Mouse (Mus musculus) myocyte (in vitro differentiated cells): ENCODE measurements around the gene Eef1akmt4. TPM values are rescaled to one million over a fixed set of nuclear protein-coding genes. Genes with fewer than 3 reads are reported as not detected.
A peak's percentile ranks its signal among the peaks of the same experiment; 100 is the strongest.

Experiments
- H3K27me3 ChIP-seq: one replicate; pipeline ENCODE4 v1.6.1; 2011; ENCODE audit not compliant: control insufficient read depth, insufficient read depth, insufficient read length
- H3K36me3 ChIP-seq: one replicate; pipeline ENCODE4 v1.6.1; 2011; ENCODE audit not compliant: control insufficient read depth, insufficient read depth
- H3K4me2 ChIP-seq: one replicate; pipeline ENCODE4 v1.6.1; 2011; ENCODE audit warnings: low read depth, control low read depth
- H3K4me3 ChIP-seq: one replicate; pipeline ENCODE4 v1.5.1; 2011; ENCODE audit warnings: mild to moderate bottlenecking, control low read depth, moderate library complexity
- H3K79me2 ChIP-seq: one replicate; pipeline ENCODE4 v1.6.1; 2011; ENCODE audit not compliant: control insufficient read depth, insufficient read depth
- H3ac ChIP-seq: one replicate; pipeline ENCODE4 v1.6.1; 2011; ENCODE audit not compliant: control insufficient read depth, insufficient read length
- CEBPB ChIP-seq: IDR thresholded peaks from 2 replicates; pipeline ENCODE4 v1.6.1; 2011; ENCODE audit warnings: mild to moderate bottlenecking, moderate library complexity; ENCODE audit not compliant: poor library complexity, insufficient read depth, severe bottlenecking
- E2F4 ChIP-seq: IDR thresholded peaks from one replicate; pipeline ENCODE4 v1.6.1; 2011; ENCODE audit warnings: mild to moderate bottlenecking, control low read depth, moderate library complexity; ENCODE audit not compliant: insufficient read depth
- MAX ChIP-seq: IDR thresholded peaks from one replicate; pipeline ENCODE4 v1.6.1; 2011; ENCODE audit warnings: low read depth, mild to moderate bottlenecking, control low read depth
- MYOD1 ChIP-seq, 3 experiments: IDR thresholded peaks; one replicate each; pipeline ENCODE4 v1.6.1; 2011; ENCODE audit warnings: control low read depth in 2 of 3, low read depth in 2 of 3, mild to moderate bottlenecking in 2 of 3, moderate library complexity in 1 of 3; ENCODE audit not compliant: insufficient read length in 2 of 3, control insufficient read depth in 1 of 3
- MYOG ChIP-seq, 3 experiments: IDR thresholded peaks; one replicate each; pipeline ENCODE4 v1.6.1; 2011; ENCODE audit warnings: control low read depth in 2 of 3, low read depth in 2 of 3, mild to moderate bottlenecking in 2 of 3; ENCODE audit not compliant: insufficient read length in 2 of 3, control insufficient read depth in 1 of 3, insufficient read depth in 1 of 3
- POLR2A ChIP-seq: IDR thresholded peaks from one replicate; pipeline ENCODE4 v1.6.1; 2011; ENCODE audit warnings: low read depth, mild to moderate bottlenecking, control low read depth, moderate library complexity; ENCODE audit not compliant: insufficient read length
- POLR2AphosphoS2 ChIP-seq: IDR thresholded peaks from one replicate; pipeline ENCODE4 v1.6.1; 2011; ENCODE audit warnings: low read depth, control low read depth; ENCODE audit not compliant: insufficient read length
- REST ChIP-seq: IDR thresholded peaks from one replicate; pipeline ENCODE4 v1.6.1; 2011; ENCODE audit warnings: mild to moderate bottlenecking, control low read depth, moderate library complexity; ENCODE audit not compliant: insufficient read depth, insufficient read length
- SRF ChIP-seq: IDR thresholded peaks from one replicate; pipeline ENCODE4 v1.6.1; 2011; ENCODE audit warnings: low read depth; ENCODE audit not compliant: control insufficient read depth, insufficient read length
- TCF12 ChIP-seq: IDR thresholded peaks from one replicate; pipeline ENCODE4 v1.6.1; 2011; ENCODE audit warnings: mild to moderate bottlenecking, control low read depth; ENCODE audit not compliant: poor library complexity, insufficient read depth, severe bottlenecking
- TCF3 ChIP-seq: IDR thresholded peaks from one replicate; pipeline ENCODE4 v1.6.1; 2011; ENCODE audit warnings: low read depth, control low read depth; ENCODE audit not compliant: insufficient read length
- USF1 ChIP-seq: IDR thresholded peaks from one replicate; pipeline ENCODE4 v1.6.1; 2011; ENCODE audit warnings: low read depth, mild to moderate bottlenecking, control low read depth, moderate library complexity
- polyA plus RNA-seq: library from polyadenylated mRNA; unstranded; fragments of >200 nt; fragmentation: generic; extraction: Trizol; gene quantifications from one replicate; pipeline ENCODE4 v1.2.1, GENCODE M21; 2012; ENCODE audit warnings: missing spikeins

Eef1akmt4 gene
- polyA plus RNA-seq, 1 experiment: 19.1 TPM

DNA sequence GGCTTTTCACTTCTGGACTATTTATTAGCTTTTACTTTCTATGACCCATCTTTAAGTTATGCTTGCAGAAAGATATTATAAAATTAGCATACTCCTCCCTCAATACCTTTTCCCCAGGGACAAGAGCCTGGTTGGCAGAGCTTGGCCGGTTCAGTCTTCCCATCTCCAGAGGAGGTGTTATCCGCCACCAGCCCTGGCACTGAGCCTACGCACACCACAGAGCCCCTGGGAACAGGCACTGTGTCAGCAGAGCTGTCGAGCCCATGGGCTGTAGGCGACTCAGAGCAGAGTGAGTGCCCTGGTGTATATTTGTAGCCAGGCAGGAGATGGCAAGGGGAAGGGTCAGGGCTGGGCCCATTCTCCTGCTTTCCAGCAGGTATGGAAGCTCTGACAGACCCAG is 10.9 kb upstream of the Eef1akmt4 start:
- Histone ChIP-seq H3K4me2 (no peak overlapping the region), H3ac (no peak overlapping the region), H3K79me2 (no peaks in the 10 kb centered on the region), H3K27me3 (peaks cover 20% of the 10 kb centered on the region), H3K36me3 (no peaks in the 10 kb centered on the region), H3K4me3 (no peak overlapping the region)
- TF ChIP-seq TCF3 (no peak), MYOG (IDR thresholded peaks at IDR 0.05; ENCODE audit: control insufficient read depth in 1 of 3, insufficient read depth in 1 of 3, insufficient read length in 2 of 3, low read depth in 2 of 3) (no peak), CEBPB (no peak), SRF (no peak), E2F4 (no peak), POLR2AphosphoS2 (no peak), REST (no peak), MAX (no peak), POLR2A (no peak), MYOD1 (IDR thresholded peaks at IDR 0.05; ENCODE audit: control insufficient read depth in 1 of 3, insufficient read length in 2 of 3, low read depth in 2 of 3) (no peak), TCF12 (no peak), USF1 (no peak)

DNA sequence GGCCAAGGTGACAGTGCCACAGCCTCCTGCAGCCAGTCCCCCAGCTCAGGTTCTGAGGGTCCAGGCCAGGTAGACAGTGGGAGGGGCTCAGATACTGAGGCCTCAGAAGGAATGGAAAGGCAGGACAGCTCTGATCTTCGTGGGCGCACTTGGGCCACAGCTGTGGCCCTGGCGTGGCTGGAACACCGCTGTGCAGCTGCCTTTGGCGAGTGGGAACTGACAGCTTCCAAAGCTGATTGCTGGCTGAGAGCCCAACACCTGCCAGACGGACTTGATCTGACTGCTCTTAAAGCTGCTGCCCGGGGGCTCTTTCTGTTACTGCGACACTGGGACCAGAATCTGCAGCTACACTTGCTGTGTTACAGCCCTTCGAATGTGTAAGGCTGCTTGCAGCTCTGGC is 6.7 kb upstream of the Eef1akmt4 start:
- no peaks in the 10 kb centered on the region for H3K27me3 ChIP-seq
- no peak overlapping the region for H3ac ChIP-seq
- peaks cover 8% of the 10 kb centered on the region for H3K79me2 ChIP-seq
- H3K36me3 ChIP-seq: no peaks in the 10 kb centered on the region
- no peak for TF ChIP-seq E2F4
- no peak for TF ChIP-seq MAX
- no peak for TF ChIP-seq CEBPB
- TF ChIP-seq POLR2A: peak; percentile 7
- TF ChIP-seq USF1: no peak
- TF ChIP-seq MYOD1 (IDR thresholded peaks at IDR 0.05; ENCODE audit: control insufficient read depth in 1 of 3, insufficient read length in 2 of 3, low read depth in 2 of 3): peak in 2 of 3 experiments; percentile 65 to 80
- peak; percentile 28 to 74 (median 67) for TF ChIP-seq MYOG (IDR thresholded peaks at IDR 0.05; ENCODE audit: control insufficient read depth in 1 of 3, insufficient read depth in 1 of 3, insufficient read length in 2 of 3, low read depth in 2 of 3)
- no peak overlapping the region for H3K4me2 ChIP-seq
- H3K4me3 ChIP-seq: no peak overlapping the region

DNA sequence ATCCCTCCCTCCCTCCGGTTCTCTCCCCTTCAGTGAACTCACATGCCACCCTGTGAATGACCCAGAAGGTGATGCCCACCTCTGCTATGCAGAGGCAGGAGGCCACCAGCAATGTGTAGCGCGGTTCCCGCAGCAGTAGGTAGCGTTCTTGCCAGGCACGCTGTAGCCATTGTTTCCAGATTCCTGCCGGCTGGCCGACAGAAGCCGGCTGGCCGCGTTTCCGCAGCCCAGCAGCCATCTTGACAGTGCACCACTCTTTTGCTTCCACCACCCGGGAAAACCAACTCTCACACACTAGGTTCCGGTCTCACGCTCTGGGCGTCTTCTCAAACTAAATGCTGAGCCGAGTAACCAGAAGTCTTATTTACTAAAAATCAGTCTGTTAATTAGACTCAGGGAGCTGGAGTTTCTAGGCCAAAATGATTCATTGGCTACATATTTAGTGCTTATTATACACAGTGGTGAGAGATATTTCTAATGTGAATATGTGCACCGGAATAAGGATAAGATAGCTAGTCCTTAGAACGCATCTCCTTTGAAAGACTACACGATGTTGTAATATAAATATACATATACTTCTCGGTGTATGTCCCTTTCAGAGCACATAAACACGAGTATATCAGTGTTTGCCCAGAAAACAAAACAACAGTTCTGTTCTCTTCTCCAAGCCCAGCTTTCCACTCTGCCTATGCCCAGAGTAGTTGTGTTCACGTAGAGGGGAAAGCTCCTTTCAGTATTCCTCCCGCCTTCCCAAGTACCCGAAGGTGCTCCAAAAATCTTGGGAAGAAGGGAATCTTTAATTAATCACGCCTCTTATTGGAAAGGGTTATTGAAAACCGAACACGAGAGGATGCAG is 664 bp upstream of the Eef1akmt4 start:
- H3K4me2 ChIP-seq: peak overlapping the region; percentile 100
- H3K36me3 ChIP-seq: no peaks in the 10 kb centered on the region
- peak overlapping the region; percentile 33 for H3ac ChIP-seq
- no peaks in the 10 kb centered on the region for H3K27me3 ChIP-seq
- peak overlapping the region; percentile 71 for H3K4me3 ChIP-seq
- peaks cover 15% of the 10 kb centered on the region for H3K79me2 ChIP-seq
- TF ChIP-seq TCF12 (no peak), POLR2AphosphoS2 (peak; percentile 93), REST (peak; percentile 4), MAX (peak; percentile 43), POLR2A (peak; percentile 99), MYOD1 (IDR thresholded peaks at IDR 0.05; ENCODE audit: control insufficient read depth in 1 of 3, insufficient read length in 2 of 3, low read depth in 2 of 3) (peak in 1 of 3 experiments; percentile 26), CEBPB (no peak), MYOG (IDR thresholded peaks at IDR 0.05; ENCODE audit: control insufficient read depth in 1 of 3, insufficient read depth in 1 of 3, insufficient read length in 2 of 3, low read depth in 2 of 3) (peak in 1 of 3 experiments; percentile 57), E2F4 (no peak)

DNA sequence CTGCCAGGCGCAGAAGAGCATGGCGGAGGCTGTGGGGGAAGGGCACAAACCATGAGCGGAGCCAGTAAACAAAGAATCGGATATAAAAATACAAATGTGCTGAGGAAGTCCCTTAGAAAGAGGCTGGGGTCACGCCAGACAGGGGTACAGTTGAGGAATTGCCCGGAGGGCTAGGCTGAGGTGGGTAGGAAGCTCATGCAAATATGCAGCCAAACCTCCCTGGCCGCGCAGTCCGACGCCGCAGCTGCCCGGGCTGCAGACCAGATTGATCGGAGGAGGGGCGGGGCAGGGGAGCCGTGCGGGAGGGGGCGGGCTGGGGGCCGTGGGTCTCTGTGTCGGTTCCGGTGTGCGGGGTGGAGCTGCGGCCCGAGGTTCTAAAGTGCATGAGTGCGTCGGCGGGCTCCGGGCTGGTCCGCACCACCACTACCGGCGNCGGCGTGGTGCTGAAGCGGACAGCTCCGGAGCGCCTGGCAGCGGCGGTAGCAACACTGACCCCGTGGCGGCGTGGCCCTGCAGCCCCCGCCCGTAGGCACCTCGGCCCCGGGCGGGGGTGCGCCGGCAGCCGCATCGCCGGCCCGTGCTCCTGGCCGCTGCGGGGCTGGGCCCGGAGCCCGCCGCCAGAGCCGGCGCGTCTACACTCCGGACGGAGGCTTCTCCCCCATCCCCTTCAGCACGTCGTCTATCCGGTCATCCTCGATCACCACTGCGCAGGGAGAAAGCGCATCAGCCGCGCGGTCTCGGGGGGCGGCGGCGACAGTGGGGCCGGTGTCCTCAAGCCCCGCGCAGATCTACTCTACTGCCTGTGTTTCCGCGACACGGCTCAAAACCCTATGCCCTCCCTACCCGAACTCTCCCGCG is 8.4 kb downstream of the Eef1akmt4 start:
- no peak overlapping the region for H3ac ChIP-seq
- H3K27me3 ChIP-seq: no peaks in the 10 kb centered on the region
- peak overlapping the region; percentile 86 for H3K4me2 ChIP-seq
- no peaks in the 10 kb centered on the region for H3K79me2 ChIP-seq
- peak overlapping the region; percentile 43 for H3K4me3 ChIP-seq
- no peak for TF ChIP-seq SRF
- TF ChIP-seq POLR2A: peak; percentile 7
- peak in 1 of 3 experiments; percentile 19 for TF ChIP-seq MYOD1 (IDR thresholded peaks at IDR 0.05; ENCODE audit: control insufficient read depth in 1 of 3, insufficient read length in 2 of 3, low read depth in 2 of 3)
- TF ChIP-seq TCF3: no peak
- no peak for TF ChIP-seq MAX
- TF ChIP-seq CEBPB: no peak
- no peak for TF ChIP-seq E2F4
- no peak for TF ChIP-seq MYOG (IDR thresholded peaks at IDR 0.05; ENCODE audit: control insufficient read depth in 1 of 3, insufficient read depth in 1 of 3, insufficient read length in 2 of 3, low read depth in 2 of 3)
- TF ChIP-seq REST: peak; percentile 83
- no peak for TF ChIP-seq USF1
- TF ChIP-seq POLR2AphosphoS2: peak; percentile 4
- no peak for TF ChIP-seq TCF12
- no peaks in the 10 kb centered on the region for H3K36me3 ChIP-seq
